ENCODE assay signal across 15 mouse cellular contexts in the genomic region with DNA sequence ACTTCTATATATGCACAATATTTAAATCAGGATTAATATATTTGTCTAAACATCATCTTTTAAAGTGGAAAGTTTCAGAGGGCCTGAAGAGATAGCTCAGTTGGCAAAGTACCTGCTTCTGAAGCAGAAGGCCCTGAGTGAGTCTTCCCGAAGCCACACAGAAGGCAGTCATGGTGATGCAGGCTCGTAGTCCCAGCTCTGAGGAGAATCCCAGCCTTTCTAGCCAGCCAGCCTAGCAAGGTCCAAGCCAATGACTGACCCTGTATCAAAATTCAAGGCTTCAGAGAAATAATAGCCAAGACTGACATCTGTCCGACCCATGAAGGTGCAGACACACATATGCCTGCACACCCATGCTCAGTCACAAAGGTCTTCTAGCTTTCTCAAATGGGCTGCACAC.
DNase-seq lines count a peak whose midpoint lies in the region; ATAC-seq and TF ChIP-seq lines count a peak whose summit lies in the region.
"Had no signal": no experiment of that assay in that cellular context is flagged by ENCODE, and none has a peak within 500 bp of the region (broad histone marks: within the 10 kb centered on the region; RNA-seq: fewer than 3 reads in every experiment).

No protein-coding gene starts in this region.

- no peaks in the 10 kb centered on the region for H3K36me3 ChIP-seq in forebrain, embryonic 14.5 days (ENCODE audit: control insufficient read depth, insufficient read depth, low read length)
- H3K36me3 ChIP-seq in forebrain, embryonic 11.5 days (ENCODE audit: control insufficient read depth, insufficient read depth, low read length) = no peaks in the 10 kb centered on the region
- no peaks in the 10 kb centered on the region; the same call in 1 of the 2 replicates for H3K36me3 ChIP-seq in forebrain, postnatal 0 days (ENCODE audit: insufficient read depth)
- no peaks in the 10 kb centered on the region for H3K36me3 ChIP-seq in forebrain, embryonic 10.5 days (replicated peaks)
- H3K36me3 ChIP-seq: heart, embryonic 10.5 days; heart, embryonic 13.5 days had no signal

- no peaks in the 10 kb centered on the region for H3K27me3 ChIP-seq in forebrain, embryonic 14.5 days (replicated peaks; ENCODE audit: control insufficient read depth, insufficient read depth, low read length)
- no peaks in the 10 kb centered on the region for H3K27me3 ChIP-seq in forebrain, embryonic 11.5 days (ENCODE audit: control insufficient read depth, insufficient read depth, low read length)
- H3K27me3 ChIP-seq in forebrain, postnatal 0 days (ENCODE audit: insufficient read depth, low read length) = no peaks in the 10 kb centered on the region
- no peaks in the 10 kb centered on the region for H3K27me3 ChIP-seq in forebrain, embryonic 10.5 days (ENCODE audit: poor library complexity, severe bottlenecking)

- peak overlapping the region; percentile 15; the same call in 1 of the 2 replicates for H3K27ac ChIP-seq in forebrain, embryonic 14.5 days (ENCODE audit: low read depth, low read length)
- H3K27ac ChIP-seq in forebrain, embryonic 11.5 days (ENCODE audit: low read depth, low read length) = no peak overlapping the region
- 0 out of 2 replicates have a peak overlapping the region, but pooled peaks have one; percentile 36 for H3K27ac ChIP-seq in forebrain, postnatal 0 days (ENCODE audit: low read depth, low read length)
- no peak overlapping the region for H3K27ac ChIP-seq in forebrain, embryonic 10.5 days
- H3K27ac ChIP-seq: heart, embryonic 10.5 days; heart, embryonic 13.5 days; hindbrain, embryonic 14.5 days; hindbrain, postnatal 0 days had no signal

- no peak overlapping the region for H3K4me2 ChIP-seq in forebrain, embryonic 14.5 days (ENCODE audit: low read length)
- H3K4me2 ChIP-seq in forebrain, embryonic 11.5 days (ENCODE audit: low read depth, low read length, severe bottlenecking) = no peak overlapping the region
- H3K4me2 ChIP-seq in forebrain, postnatal 0 days (ENCODE audit: low read depth) = no peak overlapping the region
- H3K4me2 ChIP-seq: hindbrain, embryonic 14.5 days had no signal

- TF ChIP-seq CTCF in forebrain, postnatal 0 days (IDR thresholded peaks at IDR 0.05; ENCODE audit: low read depth) = no peak

- no peak for DNase-seq in forebrain, embryonic 14.5 days (ENCODE audit: low spot score)
- DNase-seq in forebrain, embryonic 11.5 days (ENCODE audit: low spot score) = no peak
- no peak for DNase-seq in forebrain, postnatal 0 days
- DNase-seq in forebrain, embryonic 10.5 days (ENCODE audit: extremely low spot score, low spot score) = no peak
- peak; percentile 51 for DNase-seq in heart, adult 11 months
- DNase-seq in heart, adult 8-10 months (ENCODE audit: low spot score) = no peak
- DNase-seq: cerebellum, adult 9-10 months; gastrocnemius, postnatal 25 days had no signal

- no peaks in the 10 kb centered on the region for H3K9me3 ChIP-seq in forebrain, embryonic 14.5 days (replicated peaks; ENCODE audit: control insufficient read depth, low read length)
- H3K9me3 ChIP-seq in forebrain, embryonic 11.5 days (ENCODE audit: control insufficient read depth, low read length) = no peaks in the 10 kb centered on the region
- H3K9me3 ChIP-seq in forebrain, postnatal 0 days (ENCODE audit: low read length) = no peaks in the 10 kb centered on the region
- no peaks in the 10 kb centered on the region for H3K9me3 ChIP-seq in forebrain, embryonic 10.5 days
- H3K9me3 ChIP-seq: heart, embryonic 10.5 days; heart, embryonic 13.5 days had no signal

- WGBS in forebrain, embryonic 14.5 days = 88% methylated on average over 3 of the region's 3 CpGs
- WGBS in forebrain, embryonic 11.5 days = 96% methylated on average over 3 of the region's 3 CpGs
- WGBS in forebrain, postnatal 0 days = 76% methylated on average over 3 of the region's 3 CpGs
- 92% methylated on average over 3 of the region's 3 CpGs for WGBS in forebrain, embryonic 10.5 days

- no peak overlapping the region for H3K4me3 ChIP-seq in forebrain, embryonic 14.5 days (ENCODE audit: low read depth, low read length)
- no peak overlapping the region for H3K4me3 ChIP-seq in forebrain, embryonic 11.5 days (ENCODE audit: low read depth, low read length)
- no peak overlapping the region for H3K4me3 ChIP-seq in forebrain, postnatal 0 days (ENCODE audit: low read depth, low read length)
- H3K4me3 ChIP-seq in forebrain, embryonic 10.5 days = no peak overlapping the region
- H3K4me3 ChIP-seq: heart, embryonic 10.5 days; heart, embryonic 13.5 days had no signal

- H3K4me1 ChIP-seq in forebrain, embryonic 14.5 days (ENCODE audit: control insufficient read depth, insufficient read depth, low read length) = peaks cover 7% of the 10 kb centered on the region
- no peaks in the 10 kb centered on the region for H3K4me1 ChIP-seq in forebrain, embryonic 11.5 days (replicated peaks; ENCODE audit: control insufficient read depth, insufficient read depth, low read length)
- no peaks in the 10 kb centered on the region for H3K4me1 ChIP-seq in forebrain, postnatal 0 days (ENCODE audit: insufficient read depth)
- no peaks in the 10 kb centered on the region; the same call in 1 of the 2 replicates for H3K4me1 ChIP-seq in forebrain, embryonic 10.5 days

- no peak overlapping the region for H3K9ac ChIP-seq in forebrain, embryonic 14.5 days (ENCODE audit: low read length)
- no peak overlapping the region for H3K9ac ChIP-seq in forebrain, embryonic 11.5 days (ENCODE audit: low read length)
- no peak overlapping the region for H3K9ac ChIP-seq in forebrain, postnatal 0 days
- H3K9ac ChIP-seq: hindbrain, embryonic 14.5 days had no signal

- no peak for ATAC-seq in forebrain, embryonic 14.5 days
- no peak for ATAC-seq in forebrain, embryonic 11.5 days (replicated peaks; ENCODE audit: low FRiP score)
- no peak for ATAC-seq in forebrain, postnatal 0 days
- peak; percentile 21; the same call in 1 of the 2 replicates for ATAC-seq in granulocyte monocyte progenitor cell, adult 5-6 weeks (replicated peaks; ENCODE audit: poor library complexity, severe bottlenecking)
- ATAC-seq in activated CD4-positive, CD25-positive, alpha-beta regulatory T cell, adult 4 months = no peak
- ATAC-seq: intestine, embryonic 16.5 days had no signal

Comparison
In these comparisons a context has a peak if more than half of its experiments do, and no peak if none do; other contexts are left out.
1. H3K27ac ChIP-seq: peak in forebrain, embryonic 14.5 days (single experiment) and forebrain, postnatal 0 days (single experiment); none in forebrain, embryonic 11.5 days (single experiment) and forebrain, embryonic 10.5 days (single experiment).